Mouse (Mus musculus) neural tube, embryonic 11.5 days (tissue): Measurements from ENCODE around the gene Gp2. TPM values are rescaled to one million over a fixed set of nuclear protein-coding genes. Genes with fewer than 3 reads are reported as not detected.

ENCODE experiments used
- ATAC-seq: fragments of 200-750 bp; cut with Nextera tagmentation; 2 replicates; pipeline ENCODE4 v1.8.0; 2017; ENCODE audit warnings: moderate number of reproducible peaks, mild to moderate bottlenecking, moderate TSS enrichment, moderate library complexity; ENCODE audit not compliant: insufficient read depth, low FRiP score, low TSS enrichment
- DNase-seq: peaks from one replicate; pipeline ENCODE4 v3.0.0-alpha.2; 2015; ENCODE audit warnings: low spot score
- H3K27ac ChIP-seq: fragments of 300-500 bp; sonication (generic); 2 replicates; pipeline ENCODE4 v1.5.1; 2014; ENCODE audit warnings: low read depth, mild to moderate bottlenecking, low read length
- H3K27me3 ChIP-seq: fragments of 300-500 bp; sonication (generic); 2 replicates; pipeline ENCODE4 v1.6.1; 2014; ENCODE audit warnings: mild to moderate bottlenecking, low read length, mixed read lengths; ENCODE audit not compliant: control insufficient read depth, insufficient read depth
- H3K36me3 ChIP-seq: fragments of 300-500 bp; sonication (generic); 2 replicates; pipeline ENCODE4 v1.6.1; 2014; ENCODE audit warnings: mild to moderate bottlenecking, low read length, moderate library complexity, mixed read lengths; ENCODE audit not compliant: control insufficient read depth, insufficient read depth
- H3K4me1 ChIP-seq: fragments of 300-500 bp; sonication (generic); 2 replicates; pipeline ENCODE4 v1.6.1; 2014; ENCODE audit warnings: low read length, mixed read lengths; ENCODE audit not compliant: control insufficient read depth, insufficient read depth
- H3K4me2 ChIP-seq: fragments of 300-500 bp; sonication (generic); 2 replicates; pipeline ENCODE4 v1.6.1; 2014; ENCODE audit warnings: low read depth, mild to moderate bottlenecking, moderate library complexity
- H3K4me3 ChIP-seq: fragments of 300-500 bp; sonication (generic); 2 replicates; pipeline ENCODE4 v1.5.1; 2014; ENCODE audit warnings: low read depth, low read length
- H3K9ac ChIP-seq: fragments of 300-500 bp; sonication (generic); 2 replicates; pipeline ENCODE4 v1.6.1; 2014; ENCODE audit warnings: mild to moderate bottlenecking, low read length
- H3K9me3 ChIP-seq: fragments of 300-500 bp; sonication (generic); 2 replicates; pipeline ENCODE4 v1.6.1; 2016; ENCODE audit warnings: low read length; ENCODE audit not compliant: control insufficient read depth
- WGBS: fragments of 180-500 bp; shearing (Covaris S2); extraction: QIAGEN DNeasy Blood & Tissue Kit; methylation state at CpG from one replicate; pipeline ENCODE4 v1.1.7; 2014; 5-methylcytosine and 5-hydroxymethylcytosine counted together
- polyA plus RNA-seq: library from polyadenylated mRNA; unstranded; fragments of >200 nt; fragmentation: Nextera tagmentation; extraction: Ambion mirVana; gene quantifications from 2 replicates; pipeline ENCODE4 v1.2.1, GENCODE M21; 2014

Gp2 gene
- polyA plus RNA-seq, 1 experiment from 2014 or later: not detected

DNA sequence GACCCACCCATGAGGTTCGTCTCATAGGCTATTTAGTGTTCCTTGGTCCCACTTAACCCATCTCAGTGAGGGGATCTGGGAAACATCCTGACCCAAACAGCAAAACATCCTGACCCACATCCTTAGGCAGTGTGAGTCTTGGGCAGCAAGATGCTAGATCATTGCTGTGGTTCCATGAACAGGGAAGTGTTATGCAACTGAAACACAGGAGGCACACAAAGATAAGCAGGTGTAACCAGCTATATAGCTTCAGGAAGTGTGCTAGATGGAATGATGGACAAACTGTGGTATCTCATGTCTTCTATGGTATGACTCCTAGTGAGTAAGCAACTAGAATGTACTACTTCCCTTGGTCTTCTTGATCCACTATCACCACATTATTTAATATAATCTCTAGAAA, 17.1 kb downstream of the Gp2 start:
- Histone ChIP-seq H3K4me2 (no peak overlapping the region), H3K4me3 (no peak overlapping the region), H3K27me3 (no peaks in the 10 kb centered on the region), H3K9ac (no peak overlapping the region), H3K36me3 (no peaks in the 10 kb centered on the region), H3K9me3 (no peaks in the 10 kb centered on the region), H3K27ac (no peak overlapping the region), H3K4me1 (no peaks in the 10 kb centered on the region)
- no peak for ATAC-seq
- DNase-seq: no peak
- WGBS: 71% methylated on average over 1 of the region's 1 CpGs

- DNase-seq (peak; percentile 70), ATAC-seq (peak; percentile 69)
- Histone ChIP-seq H3K27me3 (no peaks in the 10 kb centered on the region), H3K9me3 (no peaks in the 10 kb centered on the region), H3K27ac (no peak overlapping the region), H3K4me1 (no peaks in the 10 kb centered on the region), H3K4me3 (no peak overlapping the region), H3K36me3 (no peaks in the 10 kb centered on the region), H3K9ac (no peak overlapping the region), H3K4me2 (no peak overlapping the region)
- WGBS: 23% methylated on average over 6 of the region's 6 CpGs
Measured at GRCm38 (mm10) chr7:119427180-119427616, 31.9 kb downstream of the Gp2 start.

GRCm38 (mm10) chr7:119420730-119421129, 38.4 kb downstream of the Gp2 start:
- H3K4me2 ChIP-seq: no peak overlapping the region
- no peak overlapping the region for H3K4me3 ChIP-seq
- no peaks in the 10 kb centered on the region for H3K4me1 ChIP-seq
- no peak overlapping the region for H3K27ac ChIP-seq
- H3K9ac ChIP-seq: no peak overlapping the region
- DNase-seq: peak; percentile 32
- 0 out of 2 replicates have a peak, but pooled peaks have one; percentile 9 for ATAC-seq
- WGBS: 5% methylated on average over 2 of the region's 2 CpGs
- H3K36me3 ChIP-seq: no peaks in the 10 kb centered on the region
- no peaks in the 10 kb centered on the region for H3K27me3 ChIP-seq
- H3K9me3 ChIP-seq: no peaks in the 10 kb centered on the region

DNA sequence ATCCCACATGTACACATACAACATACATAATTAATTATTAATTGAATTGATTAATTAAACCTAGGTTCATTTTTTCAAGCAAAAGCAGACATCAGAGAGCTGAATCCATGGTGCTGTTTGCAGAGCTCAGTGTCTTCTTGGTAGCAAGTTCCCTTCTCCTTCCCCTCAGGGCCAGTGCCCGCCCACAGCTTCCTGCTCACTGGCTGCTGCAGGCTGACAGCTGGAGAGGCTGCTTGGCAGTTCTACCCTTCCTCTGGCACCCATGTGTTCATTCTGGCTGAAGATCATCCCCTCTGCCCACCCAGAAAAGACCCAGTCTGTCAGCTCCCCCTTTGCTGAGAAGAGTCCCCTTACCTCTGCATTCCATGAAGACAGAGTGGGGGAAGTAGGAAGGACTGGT, 40.6 kb downstream of the Gp2 start:
- H3K9ac ChIP-seq: no peak overlapping the region
- WGBS: 75% methylated on average over 1 of the region's 1 CpGs
- no peak for ATAC-seq
- H3K9me3 ChIP-seq: no peaks in the 10 kb centered on the region
- H3K27me3 ChIP-seq: no peaks in the 10 kb centered on the region
- no peak overlapping the region for H3K27ac ChIP-seq
- H3K4me1 ChIP-seq: no peaks in the 10 kb centered on the region
- H3K4me3 ChIP-seq: no peak overlapping the region
- DNase-seq: no peak
- H3K4me2 ChIP-seq: no peak overlapping the region
- no peaks in the 10 kb centered on the region for H3K36me3 ChIP-seq

- 82% methylated on average over 13 of the region's 13 CpGs for WGBS
- no peak for DNase-seq
- no peaks in the 10 kb centered on the region for H3K36me3 ChIP-seq
Measured at GRCm38 (mm10) chr7:119394050-119394732, 64.9 kb downstream of the Gp2 start.

More at GRCm38 (mm10) chr7:119394050-119394732, 64.9 kb downstream of the Gp2 start:
- no peak overlapping the region for H3K4me2 ChIP-seq
- H3K9me3 ChIP-seq: no peaks in the 10 kb centered on the region
- no peaks in the 10 kb centered on the region for H3K4me1 ChIP-seq
- ATAC-seq: no peak
- H3K9ac ChIP-seq: no peak overlapping the region
- no peaks in the 10 kb centered on the region for H3K27me3 ChIP-seq
- H3K27ac ChIP-seq: no peak overlapping the region
- no peak overlapping the region for H3K4me3 ChIP-seq

Other genes with a start within 250 kb of the Gp2 start
- not detected in 2 replicates for gene Umod, start 20.0 kb upstream of the Gp2 start, polyA plus RNA-seq
- gene Acsm5, start 60.2 kb upstream of the Gp2 start, polyA plus RNA-seq: not detected in 2 replicates
- gene Pdilt, start 64.2 kb upstream of the Gp2 start, polyA plus RNA-seq: 0.45 and 0.47 TPM in 2 replicates
- gene Acsm2, start 95.1 kb upstream of the Gp2 start, polyA plus RNA-seq: not detected in 2 replicates
- gene Acsm1, start 147.7 kb upstream of the Gp2 start, polyA plus RNA-seq: not detected in 2 replicates
- not detected in 2 replicates for gene Acsm4, start 230.7 kb upstream of the Gp2 start, polyA plus RNA-seq